Mouse (Mus musculus) heart, postnatal 0 days (tissue): ENCODE data around the gene Ndufs1.

Source experiments
- CTCF ChIP-seq: IDR thresholded peaks from 2 replicates; pipeline ENCODE4 v1.5.1; 2016; ENCODE audit warnings: antibody characterized with exemption, control low read depth, low read depth
- EP300 ChIP-seq: IDR thresholded peaks from 2 replicates; pipeline ENCODE4 v1.6.1; 2016; ENCODE audit warnings: antibody characterized with exemption, low read depth

GRCm38 (mm10) chr1:63120382-63120781 lies 56.3 kb downstream of the Ndufs1 start:
- TF ChIP-seq CTCF: no peak
- TF ChIP-seq EP300: no peak
